Mouse (Mus musculus): ENCODE data around the gene Reps2. TPM values are rescaled to one million over a fixed set of nuclear protein-coding genes. Genes with fewer than 3 reads are reported as not detected.

Gene Reps2
- total and polyA plus RNA-seq, 3 experiments = 0.39 to 1.1 (median 0.75) TPM

DNA sequence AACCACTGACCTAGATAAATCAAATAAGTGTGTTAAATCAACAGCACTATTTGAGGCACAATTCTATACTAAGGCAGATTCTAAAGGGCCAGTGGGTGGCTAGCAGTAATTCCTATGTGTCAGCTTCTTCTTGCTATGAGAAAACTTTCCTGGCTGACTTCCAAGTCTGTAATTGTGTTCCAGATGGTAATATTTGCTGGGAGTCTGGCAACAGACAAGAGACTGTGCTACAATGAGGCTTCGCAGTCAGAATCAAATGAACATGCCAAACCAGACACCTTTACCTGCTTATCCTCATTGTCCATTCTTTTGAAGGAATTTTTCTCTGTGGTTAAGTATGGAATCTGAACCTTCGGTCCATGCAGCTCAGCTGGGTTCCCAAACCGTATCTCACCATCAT is 88.9 kb downstream of the Reps2 start:
- no peak overlapping the region for H3K27ac ChIP-seq
- H3K36me3 ChIP-seq (ENCODE audit: control insufficient read depth, insufficient read depth, low read length) = no peaks in the 10 kb centered on the region
- no peaks in the 10 kb centered on the region for H3K79me2 ChIP-seq (replicated peaks; ENCODE audit: control insufficient read depth, insufficient read depth, low read length)
- 53% methylated on average over 3 of the region's 3 CpGs for WGBS
- no peaks in the 10 kb centered on the region; the same call in 1 of the 2 replicates for H3K4me1 ChIP-seq (ENCODE audit: control insufficient read depth, insufficient read depth, low read length)
- no peaks in the 10 kb centered on the region for H3K27me3 ChIP-seq (ENCODE audit: control insufficient read depth, insufficient read depth, low read length)
- no peak overlapping the region for H3K9ac ChIP-seq (ENCODE audit: low read depth, low read length)
- intact Hi-C loops (cut with DNase I) = no loop called here
- no peak overlapping the region for H3K4me3 ChIP-seq
- DNase-seq = no peak
- TF ChIP-seq CTCF (IDR thresholded peaks at IDR 0.05) (no peak), EP300 (IDR thresholded peaks at IDR 0.05; ENCODE audit: insufficient read depth, low read depth, low read length) (no peak), POLR2A (IDR thresholded peaks at IDR 0.05; ENCODE audit: insufficient read depth, low read depth, low read length) (no peak)

DNA sequence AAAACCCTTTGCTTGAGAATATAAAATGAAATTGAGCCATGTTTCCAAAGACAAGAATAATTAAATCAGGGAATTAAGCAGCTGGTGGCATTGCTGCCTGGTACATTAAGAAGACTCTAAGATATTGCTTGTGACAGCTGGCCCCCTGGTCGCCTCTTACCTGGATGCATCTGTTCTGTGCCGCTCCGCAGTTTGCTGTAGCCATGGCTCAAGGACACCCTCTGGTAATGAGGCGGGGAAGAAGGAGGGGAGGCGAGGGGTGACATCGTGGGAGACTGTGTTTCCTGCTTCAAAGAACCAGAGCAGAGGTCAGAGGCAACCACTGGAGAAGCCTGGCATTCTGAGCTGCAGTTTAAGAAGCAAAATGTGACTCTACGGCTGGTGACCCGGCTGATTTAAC is 91.1 kb downstream of the Reps2 start:
- Histone ChIP-seq H3K4me3 (no peak overlapping the region), H3K79me2 (replicated peaks; ENCODE audit: control insufficient read depth, insufficient read depth, low read length) (no peaks in the 10 kb centered on the region), H3K36me3 (ENCODE audit: control insufficient read depth, insufficient read depth, low read length) (no peaks in the 10 kb centered on the region), H3K9ac (ENCODE audit: low read depth, low read length) (no peak overlapping the region), H3K27ac (no peak overlapping the region), H3K4me1 (ENCODE audit: control insufficient read depth, insufficient read depth, low read length) (no peaks in the 10 kb centered on the region; the same call in 1 of the 2 replicates), H3K27me3 (ENCODE audit: control insufficient read depth, insufficient read depth, low read length) (no peaks in the 10 kb centered on the region)
- no peak for DNase-seq
- no peak for TF ChIP-seq POLR2A (IDR thresholded peaks at IDR 0.05; ENCODE audit: insufficient read depth, low read depth, low read length)
- no peak for TF ChIP-seq EP300 (IDR thresholded peaks at IDR 0.05; ENCODE audit: insufficient read depth, low read depth, low read length)
- no peak for TF ChIP-seq CTCF (IDR thresholded peaks at IDR 0.05)
- 71% methylated on average over 8 of the region's 8 CpGs for WGBS
- intact Hi-C loops (cut with DNase I) = no loop called here

DNA sequence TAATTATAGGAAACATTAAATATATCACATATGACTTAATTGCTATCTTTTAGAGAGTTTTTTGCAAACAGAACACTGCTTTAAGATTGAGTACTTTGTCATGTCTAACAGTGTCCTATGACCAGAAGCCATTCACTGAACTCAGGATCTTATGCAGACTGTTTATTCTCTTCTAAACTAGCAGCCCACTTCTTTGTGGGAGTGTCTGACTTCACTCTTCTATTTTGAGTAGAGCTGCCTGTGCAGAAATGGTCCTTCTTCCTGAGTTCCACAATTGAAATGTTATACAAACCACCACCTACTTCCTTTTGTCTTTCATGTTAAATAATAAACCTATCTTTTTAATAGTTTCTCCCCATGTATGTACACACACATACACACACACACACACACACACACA is 98.4 kb downstream of the Reps2 start:
- H3K79me2 ChIP-seq (replicated peaks; ENCODE audit: control insufficient read depth, insufficient read depth, low read length) = no peaks in the 10 kb centered on the region

DNA sequence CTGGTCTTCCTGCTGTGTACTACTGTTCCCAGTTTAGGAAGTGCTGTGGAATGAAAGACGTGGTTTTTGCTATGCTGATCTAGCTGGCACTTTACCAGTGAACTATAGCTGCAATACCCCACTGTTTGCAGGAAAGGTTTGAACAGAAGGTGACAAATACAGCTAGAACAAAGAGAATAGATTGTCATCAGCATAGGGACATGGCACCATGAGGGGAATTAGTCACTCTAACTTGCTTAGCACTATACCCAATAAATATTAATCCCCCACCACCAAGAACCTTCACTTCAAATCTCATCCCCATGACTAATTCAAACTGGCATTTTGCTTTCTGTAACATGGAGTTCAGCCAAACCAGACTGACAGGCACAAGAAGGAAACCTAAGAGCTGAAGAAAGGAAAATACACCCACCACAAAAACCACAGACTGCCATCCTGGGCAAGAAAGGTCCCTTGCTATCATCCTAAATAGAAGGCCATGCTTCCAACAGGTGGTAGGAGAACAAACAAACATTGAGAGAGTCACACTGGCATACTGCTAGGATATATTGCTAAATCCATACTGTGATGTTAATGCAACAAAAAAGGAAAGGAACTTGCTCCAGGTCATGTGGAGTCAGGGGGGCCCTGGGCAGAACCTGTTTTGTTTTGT is 100.7 kb downstream of the Reps2 start:
- WGBS = 22% methylated on average over 1 of the region's 1 CpGs
- Histone ChIP-seq H3K4me1 (ENCODE audit: control insufficient read depth, insufficient read depth, low read length) (no peaks in the 10 kb centered on the region), H3K27ac (no peak overlapping the region), H3K9ac (ENCODE audit: low read depth, low read length) (no peak overlapping the region), H3K79me2 (replicated peaks; ENCODE audit: control insufficient read depth, insufficient read depth, low read length) (no peaks in the 10 kb centered on the region), H3K4me3 (no peak overlapping the region), H3K36me3 (ENCODE audit: control insufficient read depth, insufficient read depth, low read length) (no peaks in the 10 kb centered on the region), H3K27me3 (ENCODE audit: control insufficient read depth, insufficient read depth, low read length) (no peaks in the 10 kb centered on the region)
- DNase-seq = no peak
- no peak for TF ChIP-seq POLR2A (IDR thresholded peaks at IDR 0.05; ENCODE audit: insufficient read depth, low read depth, low read length)
- TF ChIP-seq EP300 (IDR thresholded peaks at IDR 0.05; ENCODE audit: insufficient read depth, low read depth, low read length) = no peak
- no peak for TF ChIP-seq CTCF (IDR thresholded peaks at IDR 0.05)
- intact Hi-C loops (cut with DNase I) = no loop called here

More for the DNA sequence above, 98.4 kb downstream of the Reps2 start:
- no peak overlapping the region for H3K27ac ChIP-seq
- TF ChIP-seq EP300 (IDR thresholded peaks at IDR 0.05; ENCODE audit: insufficient read depth, low read depth, low read length) = no peak
- intact Hi-C loops (cut with DNase I) = no loop called here
- DNase-seq = no peak
- no peaks in the 10 kb centered on the region for H3K36me3 ChIP-seq (ENCODE audit: control insufficient read depth, insufficient read depth, low read length)
- H3K4me1 ChIP-seq (ENCODE audit: control insufficient read depth, insufficient read depth, low read length) = no peaks in the 10 kb centered on the region
- H3K4me3 ChIP-seq = no peak overlapping the region
- H3K9ac ChIP-seq (ENCODE audit: low read depth, low read length) = no peak overlapping the region
- no peaks in the 10 kb centered on the region for H3K27me3 ChIP-seq (ENCODE audit: control insufficient read depth, insufficient read depth, low read length)

DNA sequence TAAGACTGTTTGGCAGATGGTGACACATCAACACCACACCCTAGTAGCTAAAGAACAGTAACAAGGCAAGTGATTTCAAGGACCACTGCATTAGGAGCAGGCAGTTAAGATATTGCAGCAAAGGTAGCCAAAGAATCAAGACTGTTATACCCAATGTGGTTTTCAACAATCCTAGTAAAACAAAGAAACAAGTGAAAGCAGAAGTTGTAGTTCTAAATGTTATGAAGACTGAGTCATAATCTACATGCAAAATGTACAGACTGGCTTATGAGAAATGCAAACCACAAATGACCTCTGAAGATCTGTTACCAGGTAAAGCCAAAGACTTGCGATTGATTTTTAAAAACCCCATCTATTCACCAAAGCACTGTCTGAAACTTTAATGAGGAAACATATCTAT is 101.5 kb downstream of the Reps2 start:
- DNase-seq = no peak
- H3K36me3 ChIP-seq (ENCODE audit: control insufficient read depth, insufficient read depth, low read length) = no peaks in the 10 kb centered on the region
- WGBS = 89% methylated on average over 1 of the region's 1 CpGs
- H3K27ac ChIP-seq = no peak overlapping the region
- no peaks in the 10 kb centered on the region for H3K79me2 ChIP-seq (replicated peaks; ENCODE audit: control insufficient read depth, insufficient read depth, low read length)
- H3K4me1 ChIP-seq (ENCODE audit: control insufficient read depth, insufficient read depth, low read length) = no peaks in the 10 kb centered on the region
- no peak overlapping the region for H3K9ac ChIP-seq (ENCODE audit: low read depth, low read length)
- no peaks in the 10 kb centered on the region for H3K27me3 ChIP-seq (ENCODE audit: control insufficient read depth, insufficient read depth, low read length)
- no peak for TF ChIP-seq CTCF (IDR thresholded peaks at IDR 0.05)
- no peak for TF ChIP-seq EP300 (IDR thresholded peaks at IDR 0.05; ENCODE audit: insufficient read depth, low read depth, low read length)
- TF ChIP-seq POLR2A (IDR thresholded peaks at IDR 0.05; ENCODE audit: insufficient read depth, low read depth, low read length) = no peak
- intact Hi-C loops (cut with DNase I) = no loop called here
- H3K4me3 ChIP-seq = no peak overlapping the region

DNA sequence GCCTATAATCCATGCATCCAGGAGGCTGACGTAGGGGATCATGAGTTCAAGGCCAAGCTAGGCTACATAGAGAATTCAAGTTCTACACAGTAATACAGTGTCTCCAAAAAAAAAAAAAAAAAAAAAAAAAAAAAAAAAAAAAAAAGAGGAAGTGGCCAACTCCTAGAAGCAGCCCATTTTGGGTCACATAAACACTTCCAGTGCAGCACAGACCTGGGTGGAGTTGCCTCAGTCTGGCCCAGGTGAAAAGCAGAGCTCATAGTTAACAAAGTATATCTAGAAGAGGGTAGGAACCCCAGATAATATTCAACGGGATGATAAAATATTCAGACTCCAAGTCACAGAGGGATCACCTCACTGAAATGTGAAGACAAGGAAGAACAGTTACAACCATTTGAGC is 112.4 kb downstream of the Reps2 start:
- Histone ChIP-seq H3K79me2 (replicated peaks; ENCODE audit: control insufficient read depth, insufficient read depth, low read length) (no peaks in the 10 kb centered on the region), H3K27ac (no peak overlapping the region), H3K27me3 (ENCODE audit: control insufficient read depth, insufficient read depth, low read length) (no peaks in the 10 kb centered on the region), H3K36me3 (ENCODE audit: control insufficient read depth, insufficient read depth, low read length) (no peaks in the 10 kb centered on the region), H3K4me1 (ENCODE audit: control insufficient read depth, insufficient read depth, low read length) (no peaks in the 10 kb centered on the region), H3K4me3 (no peak overlapping the region), H3K9ac (ENCODE audit: low read depth, low read length) (no peak overlapping the region)
- no peak for DNase-seq
- WGBS = 83% methylated on average over 2 of the region's 2 CpGs
- intact Hi-C loops (cut with DNase I) = no loop called here
- no peak for TF ChIP-seq CTCF (IDR thresholded peaks at IDR 0.05)
- no peak for TF ChIP-seq POLR2A (IDR thresholded peaks at IDR 0.05; ENCODE audit: insufficient read depth, low read depth, low read length)
- no peak for TF ChIP-seq EP300 (IDR thresholded peaks at IDR 0.05; ENCODE audit: insufficient read depth, low read depth, low read length)

Data from heart, adult 2 months (tissue).